Mouse (Mus musculus) midbrain, postnatal 0 days (tissue): ENCODE data around the gene Urod. TPM values are rescaled to one million over a fixed set of nuclear protein-coding genes. Genes with fewer than 3 reads are reported as not detected.

ENCODE experiments used
- ATAC-seq: fragments of 200-750 bp; cut with Nextera tagmentation; 2 replicates; pipeline ENCODE4 v1.8.0; 2017; ENCODE audit warnings: moderate number of reproducible peaks, mild to moderate bottlenecking, moderate TSS enrichment, moderate library complexity; ENCODE audit not compliant: low FRiP score
- DNase-seq: peaks from one replicate; pipeline ENCODE4 v3.0.0-alpha.2; 2015; ENCODE audit warnings: low spot score
- H3K27ac ChIP-seq: fragments of 300-500 bp; sonication (generic); 2 replicates; pipeline ENCODE4 v1.5.1; 2014; ENCODE audit warnings: low read depth, mild to moderate bottlenecking, low read length, mixed read lengths
- H3K27me3 ChIP-seq: fragments of 300-500 bp; sonication (generic); 2 replicates; pipeline ENCODE4 v1.6.1; 2014; ENCODE audit warnings: low read length, control low read depth, mixed read lengths; ENCODE audit not compliant: insufficient read depth
- H3K36me3 ChIP-seq: fragments of 300-500 bp; sonication (generic); 2 replicates; pipeline ENCODE4 v1.6.1; 2014; ENCODE audit warnings: low read length, control low read depth, mixed read lengths; ENCODE audit not compliant: insufficient read depth
- H3K4me1 ChIP-seq: fragments of 300-500 bp; sonication (generic); 2 replicates; pipeline ENCODE4 v1.6.1; 2014; ENCODE audit warnings: mild to moderate bottlenecking, control low read depth, antibody characterized with exemption, low read length, mixed read lengths; ENCODE audit not compliant: insufficient read depth
- H3K4me2 ChIP-seq: fragments of 300-500 bp; sonication (generic); 2 replicates; pipeline ENCODE4 v1.6.1; 2014; ENCODE audit warnings: low read depth, mild to moderate bottlenecking, low read length, mixed read lengths; ENCODE audit not compliant: poor library complexity, severe bottlenecking
- H3K4me3 ChIP-seq: fragments of 300-500 bp; sonication (generic); 2 replicates; pipeline ENCODE4 v1.5.1; 2014; ENCODE audit warnings: low read depth, mild to moderate bottlenecking, low read length, moderate library complexity
- H3K9ac ChIP-seq: fragments of 300-500 bp; sonication (generic); replicated peaks from 2 replicates; pipeline ENCODE4 v1.6.1; 2014; ENCODE audit warnings: mild to moderate bottlenecking, low read length, moderate library complexity, mixed read lengths; ENCODE audit not compliant: poor library complexity, severe bottlenecking
- H3K9me3 ChIP-seq: fragments of 300-500 bp; sonication (generic); 2 replicates; pipeline ENCODE4 v1.6.1; 2016; ENCODE audit warnings: low read length, control low read depth
- CTCF ChIP-seq: IDR thresholded peaks from 2 replicates; pipeline ENCODE4 v1.5.1; 2016; ENCODE audit warnings: antibody characterized with exemption, mild to moderate bottlenecking
- WGBS: fragments of 180-500 bp; shearing (Covaris S2); extraction: QIAGEN DNeasy Blood & Tissue Kit; methylation state at CpG from one replicate; pipeline ENCODE4 v1.1.7; 2014; 5-methylcytosine and 5-hydroxymethylcytosine counted together
- polyA plus RNA-seq: library from polyadenylated mRNA; unstranded; fragments of >200 nt; fragmentation: Nextera tagmentation; extraction: Ambion mirVana; gene quantifications from 2 replicates; pipeline ENCODE4 v1.2.1, GENCODE M21; 2015
- total RNA-seq: library from RNA; depleted of rRNA; stranded (reverse); fragments of >200 nt; gene quantifications from 2 replicates; pipeline ENCODE4 v1.2.3, GENCODE M21; 2014

Urod gene
- total and polyA plus RNA-seq, 2 experiments from 2014 or later: 36.6 to 50.0 TPM

GRCm38 (mm10) chr4:117001957-117002356 is 7.7 kb upstream of the Urod start:
- Histone ChIP-seq H3K4me1 (no peaks in the 10 kb centered on the region), H3K4me3 (no peak overlapping the region), H3K36me3 (peaks cover 62% of the 10 kb centered on the region), H3K9me3 (no peaks in the 10 kb centered on the region), H3K4me2 (no peak overlapping the region), H3K9ac (no peak overlapping the region), H3K27ac (no peak overlapping the region), H3K27me3 (no peaks in the 10 kb centered on the region)
- ATAC-seq (no peak), DNase-seq (no peak)
- TF ChIP-seq CTCF: no peak
- 91% methylated on average over 16 of the region's 16 CpGs for WGBS

- WGBS: 96% methylated on average over 17 of the region's 17 CpGs
- no peak overlapping the region for H3K9ac ChIP-seq
- H3K4me3 ChIP-seq: no peak overlapping the region
- no peaks in the 10 kb centered on the region for H3K9me3 ChIP-seq
- no peaks in the 10 kb centered on the region for H3K27me3 ChIP-seq
- no peak for TF ChIP-seq CTCF
- peaks cover 61% of the 10 kb centered on the region for H3K36me3 ChIP-seq
- no peak overlapping the region for H3K4me2 ChIP-seq
- DNase-seq: no peak
- no peak for ATAC-seq
- H3K4me1 ChIP-seq: peaks cover 11% of the 10 kb centered on the region; the same call in 1 of the 2 replicates
- H3K27ac ChIP-seq: no peak overlapping the region
These were observed 5.4 kb upstream of the Urod start for GRCm38 (mm10) chr4:116999513-117000154.

GRCm38 (mm10) chr4:116995798-116996135 is 1.6 kb upstream of the Urod start:
- peaks cover 11% of the 10 kb centered on the region; the same call in 1 of the 2 replicates for H3K4me1 ChIP-seq
- DNase-seq (peak; percentile 82), ATAC-seq (peak; percentile 17)
- H3K9ac ChIP-seq: peak overlapping the region; percentile 76
- peak; percentile 67 for TF ChIP-seq CTCF
- peak overlapping the region; percentile 98 for H3K4me3 ChIP-seq
- no peaks in the 10 kb centered on the region for H3K27me3 ChIP-seq
- H3K4me2 ChIP-seq: peak overlapping the region; percentile 90
- H3K9me3 ChIP-seq: no peaks in the 10 kb centered on the region
- H3K27ac ChIP-seq: peak overlapping the region; percentile 78
- H3K36me3 ChIP-seq: peaks cover 24% of the 10 kb centered on the region
- 0% methylated on average over 16 of the region's 16 CpGs for WGBS

- Histone ChIP-seq H3K4me3 (peak within 1 kb of the TSS; percentile 98), H3K4me1 (peaks cover 11% of the 10 kb centered on the region; the same call in 1 of the 2 replicates), H3K4me2 (peak within 1 kb of the TSS; percentile 90), H3K9me3 (no peaks in the 10 kb centered on the region), H3K36me3 (peaks cover 19% of the 10 kb centered on the region), H3K27me3 (no peaks in the 10 kb centered on the region), H3K27ac (peak within 1 kb of the TSS; percentile 78), H3K9ac (peak within 1 kb of the TSS; percentile 76)
- ATAC-seq (peak; percentile 43; the same call in 1 of the 2 replicates), DNase-seq (peak; percentile 72)
- WGBS: 1% methylated on average over 57 of the region's 58 CpGs
- TF ChIP-seq CTCF: no peak
These were observed 1.1 kb upstream of the Urod start, which contains the start of gene Hectd3 for GRCm38 (mm10) chr4:116995131-116995797. Gene Hectd3 (plus strand): TSS chr4:116995317.

- Histone ChIP-seq H3K27me3 (no peaks in the 10 kb centered on the region), H3K4me2 (no peak overlapping the region), H3K4me1 (peaks cover 7% of the 10 kb centered on the region; the same call in 1 of the 2 replicates), H3K36me3 (peaks cover 12% of the 10 kb centered on the region; the same call in 1 of the 2 replicates), H3K27ac (no peak overlapping the region), H3K4me3 (no peak overlapping the region), H3K9ac (no peak overlapping the region), H3K9me3 (no peaks in the 10 kb centered on the region)
- WGBS: 14% methylated on average over 7 of the region's 7 CpGs
- ATAC-seq (no peak), DNase-seq (peak; percentile 85)
- TF ChIP-seq CTCF: peak; percentile 98
These were observed 2.8 kb downstream of the Urod start for GRCm38 (mm10) chr4:116991366-116991765.

- no peaks in the 10 kb centered on the region for H3K27me3 ChIP-seq
These were observed 4.5 kb downstream of the Urod start for GRCm38 (mm10) chr4:116989731-116990130.

More at GRCm38 (mm10) chr4:116989731-116990130, 4.5 kb downstream of the Urod start:
- H3K4me3 ChIP-seq: no peak overlapping the region
- no peaks in the 10 kb centered on the region for H3K4me1 ChIP-seq
- no peak for ATAC-seq
- TF ChIP-seq CTCF: no peak
- DNase-seq: no peak
- no peak overlapping the region for H3K4me2 ChIP-seq
- 70% methylated on average over 6 of the region's 6 CpGs for WGBS
- no peak overlapping the region for H3K9ac ChIP-seq
- no peak overlapping the region for H3K27ac ChIP-seq
- no peaks in the 10 kb centered on the region for H3K9me3 ChIP-seq
- H3K36me3 ChIP-seq: peaks cover 21% of the 10 kb centered on the region; the same call in 1 of the 2 replicates
